Mouse (Mus musculus) heart, adult 8-10 months (tissue): Measurements from ENCODE around the gene Cldn7. TPM values are rescaled to one million over a fixed set of nuclear protein-coding genes. Genes with fewer than 3 reads are reported as not detected.
A peak's percentile ranks its signal among the peaks of the same experiment; 100 is the strongest.

ENCODE experiments used
- DNase-seq: peaks from one replicate; pipeline ENCODE4 v3.0.0; 2022; ENCODE audit warnings: low spot score
- total RNA-seq, 4 experiments: library from RNA; stranded (reverse); gene quantifications; 2 replicates each; pipeline ENCODE4 v1.2.4; 2022

The Cldn7 gene
- total RNA-seq, 4 experiments from 2014 or later = 1.1 TPM; not detected in 3

GRCm38 (mm10) chr11:69933066-69933465, 31.5 kb upstream of the Cldn7 start:
- DNase-seq = no peak

- DNase-seq = peak; percentile 91
Observed at GRCm38 (mm10) chr11:69934169-69934568, 30.4 kb upstream of the Cldn7 start.

- no peak for DNase-seq
Observed at GRCm38 (mm10) chr11:69934681-69935080, 29.9 kb upstream of the Cldn7 start.

GRCm38 (mm10) chr11:69935137-69935879, 29.3 kb upstream of the Cldn7 start, which contains the start of gene Ybx2:
Gene Ybx2, plus strand, starts transcription at chr11:69935796.
- peak; percentile 71 for DNase-seq

- DNase-seq = no peak
Observed at GRCm38 (mm10) chr11:69936156-69936555, 28.4 kb upstream of the Cldn7 start.

- DNase-seq = no peak
Observed at GRCm38 (mm10) chr11:69936714-69937347, 27.7 kb upstream of the Cldn7 start.

DNA sequence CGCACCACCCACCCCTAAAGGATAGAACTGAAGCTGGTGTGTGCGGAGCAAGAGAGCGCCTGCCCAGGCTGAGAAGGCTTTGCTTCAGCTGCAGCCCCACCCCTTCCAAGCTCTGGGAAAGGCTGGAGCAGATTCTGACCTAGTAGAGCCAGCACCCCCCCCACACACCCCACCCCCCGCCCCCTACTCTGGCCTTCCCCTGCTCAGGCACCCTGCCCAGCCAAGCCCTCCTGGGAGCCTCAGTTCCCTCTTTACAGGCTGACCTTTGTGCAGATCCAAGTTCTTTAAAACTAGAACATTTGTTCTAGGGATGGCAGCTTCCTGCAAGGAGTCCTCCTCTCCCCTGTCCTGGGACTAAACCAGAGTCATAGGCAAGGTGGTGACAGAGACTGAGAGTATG, 27.2 kb upstream of the Cldn7 start:
- DNase-seq = no peak

DNA sequence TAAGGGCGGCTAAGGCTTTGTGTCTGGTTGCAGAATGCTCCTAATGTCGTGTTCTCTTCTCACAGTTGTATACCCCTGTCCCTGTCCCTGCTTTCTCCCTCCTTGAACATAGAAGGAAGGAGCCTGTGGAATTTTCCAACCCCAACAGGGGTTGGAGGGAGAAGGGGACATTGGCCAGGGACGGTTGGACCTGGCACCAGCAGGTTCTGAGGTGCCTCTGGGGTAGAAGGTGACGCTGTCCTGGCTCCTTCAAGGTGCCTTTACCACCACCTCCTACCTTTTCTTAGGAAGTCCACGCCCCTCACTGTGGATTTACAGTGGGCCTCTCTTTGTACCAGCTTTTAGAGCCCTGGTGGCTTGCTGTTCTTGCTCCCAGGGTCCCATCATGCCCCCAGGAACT, 26.7 kb upstream of the Cldn7 start:
- no peak for DNase-seq

- no peak for DNase-seq
Observed at GRCm38 (mm10) chr11:69938401-69938979, 26.1 kb upstream of the Cldn7 start.

DNA sequence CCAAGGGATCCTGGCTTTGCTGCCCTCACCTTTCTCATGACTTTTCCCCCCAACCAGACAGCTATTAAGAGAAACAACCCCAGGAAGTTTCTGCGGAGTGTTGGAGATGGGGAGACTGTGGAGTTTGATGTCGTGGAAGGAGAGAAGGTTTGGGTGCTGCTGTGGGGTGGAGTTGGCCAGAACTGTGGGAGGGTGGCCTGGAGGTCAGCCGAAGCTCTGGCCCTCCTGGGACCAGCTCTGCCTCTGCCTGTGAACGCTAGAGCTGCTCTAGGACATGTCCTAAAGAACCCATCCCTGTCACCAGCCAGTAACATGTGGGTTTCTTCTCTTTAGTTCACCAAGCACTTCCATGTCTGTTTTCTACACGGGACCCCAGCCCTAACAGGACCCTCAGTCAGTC, 25.4 kb upstream of the Cldn7 start:
- DNase-seq = no peak

DNA sequence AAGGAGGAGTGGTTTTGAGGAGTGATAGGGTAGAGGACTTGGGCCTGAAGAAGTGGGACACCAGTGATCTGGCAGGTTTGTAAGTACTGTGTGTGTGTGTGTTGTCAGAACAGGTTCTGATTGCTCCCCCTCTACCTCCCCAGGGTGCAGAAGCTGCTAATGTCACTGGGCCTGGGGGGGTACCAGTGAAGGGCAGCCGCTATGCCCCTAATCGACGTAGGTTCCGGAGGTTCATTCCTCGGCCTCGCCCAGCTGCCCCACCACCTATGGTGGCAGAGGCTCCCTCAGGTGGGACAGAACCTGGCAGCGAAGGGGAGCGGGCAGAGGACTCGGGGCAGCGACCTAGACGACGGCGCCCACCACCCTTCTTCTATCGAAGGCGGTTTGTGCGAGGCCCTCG, 24.8 kb upstream of the Cldn7 start:
- DNase-seq = no peak

- no peak for DNase-seq
Observed at GRCm38 (mm10) chr11:69940962-69941361, 23.6 kb upstream of the Cldn7 start.

GRCm38 (mm10) chr11:69945216-69945615, 19.4 kb upstream of the Cldn7 start:
- no peak for DNase-seq

GRCm38 (mm10) chr11:69945997-69946891, 18.3 kb upstream of the Cldn7 start:
- DNase-seq = no peak

DNA sequence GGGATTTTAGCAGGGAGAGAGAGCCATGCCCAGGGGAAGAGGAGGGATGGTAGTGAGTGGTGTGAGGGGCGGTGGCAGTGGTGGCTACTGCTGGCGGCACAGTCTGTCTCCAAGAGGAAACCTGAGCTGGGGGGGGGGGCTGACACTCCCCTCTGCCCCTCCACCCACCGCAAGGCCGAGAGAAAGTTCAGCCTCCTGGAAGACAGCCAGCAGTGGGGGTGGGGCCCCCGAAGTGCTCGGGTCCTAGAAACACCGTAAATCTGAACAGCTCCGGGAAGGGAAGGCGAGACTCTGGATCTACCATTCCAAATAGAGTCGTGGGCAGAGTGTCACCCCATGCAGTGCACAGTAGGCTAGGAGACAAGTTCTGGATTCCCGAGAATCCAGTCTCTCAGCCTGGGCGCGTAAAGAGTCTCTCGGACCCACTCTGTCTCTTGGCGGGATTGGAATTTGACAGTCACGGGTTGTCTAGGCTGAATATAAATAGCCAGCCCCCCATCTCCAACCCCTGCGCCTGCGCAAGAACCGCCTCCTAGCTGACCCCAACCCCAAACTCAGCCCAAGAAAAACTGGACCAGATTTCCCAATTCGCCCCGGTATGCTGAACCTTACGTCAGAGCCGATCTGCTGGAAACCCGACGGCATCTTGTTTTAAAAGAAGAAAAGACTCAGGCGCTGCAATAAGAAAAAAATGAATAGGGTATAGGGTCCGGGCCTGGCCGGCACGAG, 17.1 kb upstream of the Cldn7 start:
- peak; percentile 54 for DNase-seq

- peak; percentile 91 for DNase-seq
Observed at GRCm38 (mm10) chr11:69948066-69948762, 16.4 kb upstream of the Cldn7 start, which contains the start of gene Slc2a4. Gene Slc2a4, minus strand, starts transcription at chr11:69948188.

GRCm38 (mm10) chr11:69948763-69949150, 15.8 kb upstream of the Cldn7 start:
- peak; percentile 91 for DNase-seq

DNA sequence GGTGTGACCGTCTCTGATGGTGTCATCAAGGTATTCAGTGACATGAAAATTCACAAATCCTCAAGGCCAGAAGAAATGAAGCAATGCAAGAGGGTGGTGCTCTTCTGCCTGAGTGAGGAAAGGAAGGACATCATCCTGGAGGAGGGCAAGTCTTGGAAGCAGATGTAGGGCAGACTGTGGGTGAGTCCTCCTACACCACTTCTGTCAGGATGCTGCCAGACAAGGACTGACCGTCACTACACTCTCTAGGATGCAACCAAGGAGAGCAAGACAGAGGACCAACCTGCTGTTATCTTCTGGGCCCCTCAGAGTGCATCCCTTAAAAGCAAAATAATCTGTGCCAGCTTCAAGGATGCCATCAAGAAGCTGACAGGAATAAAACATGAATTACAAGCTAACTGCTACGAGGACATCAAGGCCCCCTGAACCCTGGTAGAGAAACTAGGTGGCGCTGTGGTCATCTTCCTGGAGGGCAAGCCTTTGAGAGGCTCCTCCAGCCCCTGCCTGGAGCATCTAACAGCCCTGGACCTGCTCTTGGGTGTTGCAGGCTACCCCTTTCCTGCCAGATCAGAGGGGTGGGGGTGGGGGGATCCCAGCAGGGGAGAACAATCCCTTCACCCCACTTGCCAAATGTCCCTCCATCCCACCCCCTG, 13.6 kb upstream of the Cldn7 start:
- no peak for DNase-seq

DNA sequence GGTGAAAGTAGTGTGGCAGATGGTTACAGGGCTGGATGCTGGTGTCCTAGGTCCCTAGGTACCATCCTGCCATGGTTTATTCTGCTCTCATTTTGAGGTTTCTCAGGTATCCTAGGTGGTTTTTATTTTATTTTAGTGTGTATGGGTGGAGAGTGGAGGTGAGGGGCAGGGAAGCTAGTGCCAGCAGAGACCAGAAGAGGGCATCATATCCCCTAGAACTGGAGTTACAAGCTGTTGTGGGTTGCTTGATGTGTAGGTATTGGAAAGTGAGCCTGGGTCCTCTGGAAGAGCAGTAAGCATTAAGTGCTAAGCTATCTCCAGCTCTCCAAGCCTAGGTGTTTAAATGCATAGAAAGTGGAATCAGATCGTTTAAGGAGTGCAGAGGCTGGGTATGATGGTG, 12.3 kb upstream of the Cldn7 start:
- no peak for DNase-seq
